Mouse (Mus musculus): Measurements from ENCODE around the gene Csn3. TPM values are rescaled to one million over a fixed set of nuclear protein-coding genes. Genes with fewer than 3 reads are reported as not detected.

The Csn3 gene
- total RNA-seq (2015; ENCODE audit: low replicate concordance) (not detected in 2 replicates), total RNA-seq (2017; ENCODE audit: low replicate concordance) (not detected in 2 replicates)

DNA sequence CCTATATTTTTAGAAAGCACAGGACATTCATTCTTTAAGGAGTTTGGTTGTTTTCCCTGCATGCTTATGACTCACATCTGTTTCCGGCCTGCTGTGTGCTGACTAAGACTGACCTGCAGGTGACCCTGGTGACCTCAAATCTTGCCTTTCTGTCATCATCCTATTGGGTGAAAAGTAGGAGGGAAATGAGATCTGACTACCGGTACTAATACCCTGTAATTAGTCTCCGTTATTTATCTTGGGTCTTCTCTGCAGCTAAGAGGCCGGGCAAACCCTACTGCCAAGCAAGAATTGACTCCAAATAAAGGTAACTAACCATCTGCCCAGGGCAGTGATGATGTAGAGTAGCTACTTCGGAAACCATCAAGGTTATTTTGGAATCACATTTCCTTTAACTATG is at the start of gene Csn3:
TSS of gene Csn3 (plus strand) at position 208 of the 400 bp plus-strand sequence.
- ATAC-seq (replicated peaks; ENCODE audit: low FRiP score, poor library complexity, severe bottlenecking): no peak

DNA sequence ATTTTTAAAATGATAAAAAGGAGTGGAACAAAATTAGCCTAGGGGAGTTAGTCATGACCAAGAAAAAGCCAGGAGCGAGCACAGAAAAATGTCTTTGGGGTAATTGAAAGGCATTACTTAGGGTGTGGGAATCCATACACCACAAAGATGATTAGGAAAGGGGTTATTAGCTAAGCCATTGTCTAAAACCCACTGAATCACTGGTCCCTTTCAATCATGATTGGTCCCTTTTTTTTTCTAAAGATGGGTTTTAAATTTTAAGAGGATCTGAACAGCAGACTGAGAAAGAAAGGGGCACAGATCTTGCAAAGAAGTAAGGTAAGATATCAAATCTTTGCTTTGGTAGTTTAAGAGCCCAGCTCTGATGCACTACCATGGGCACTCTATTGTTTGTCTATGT is 40.6 kb upstream of the Csn3 start, which contains the start of gene Odam:
TSS of gene Odam (plus strand) at position 301 of the 400 bp plus-strand sequence.
- no peak for ATAC-seq (replicated peaks; ENCODE audit: low FRiP score, poor library complexity, severe bottlenecking)

DNA sequence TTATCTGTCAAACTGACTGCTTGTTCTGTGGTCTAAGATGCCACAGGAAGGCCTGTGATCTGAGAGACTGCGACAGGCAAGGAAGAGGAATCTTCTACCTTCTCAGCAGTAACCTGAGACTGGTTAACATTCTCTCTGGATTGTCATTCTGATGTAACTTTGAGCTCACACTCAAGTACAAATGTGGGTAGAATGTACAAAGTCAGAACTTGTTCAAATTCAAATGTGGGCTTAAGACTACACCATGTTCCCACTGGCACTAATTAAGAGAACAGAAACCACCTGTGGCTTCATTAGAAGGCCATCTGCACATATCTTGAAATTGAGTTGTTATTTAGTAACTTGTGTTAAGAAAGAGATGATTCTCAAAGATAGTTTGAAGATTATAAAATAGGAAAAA is 6.2 kb downstream of the Csn3 start:
- no peak for ATAC-seq (replicated peaks; ENCODE audit: low FRiP score, poor library complexity, severe bottlenecking)

DNA sequence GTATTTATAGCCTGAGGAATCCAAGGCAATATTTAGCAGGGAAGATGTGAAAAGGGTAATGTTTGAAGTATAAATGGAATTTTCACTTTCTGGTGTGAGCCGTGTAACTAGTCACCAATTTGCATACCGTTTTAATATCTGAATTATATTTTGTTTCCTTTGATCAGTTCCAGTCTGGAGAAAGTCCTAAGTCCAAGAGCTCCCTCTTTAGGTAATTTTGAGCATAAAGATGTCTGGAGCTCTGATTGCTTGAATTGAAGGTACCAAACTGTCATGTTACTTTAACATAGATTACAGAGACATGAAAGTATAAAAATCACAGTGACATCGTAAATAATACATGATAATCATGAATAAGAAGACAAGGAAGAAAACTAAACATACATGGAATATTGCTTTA is 15.4 kb downstream of the Csn3 start:
- ATAC-seq (replicated peaks; ENCODE audit: low FRiP score, poor library complexity, severe bottlenecking): no peak

DNA sequence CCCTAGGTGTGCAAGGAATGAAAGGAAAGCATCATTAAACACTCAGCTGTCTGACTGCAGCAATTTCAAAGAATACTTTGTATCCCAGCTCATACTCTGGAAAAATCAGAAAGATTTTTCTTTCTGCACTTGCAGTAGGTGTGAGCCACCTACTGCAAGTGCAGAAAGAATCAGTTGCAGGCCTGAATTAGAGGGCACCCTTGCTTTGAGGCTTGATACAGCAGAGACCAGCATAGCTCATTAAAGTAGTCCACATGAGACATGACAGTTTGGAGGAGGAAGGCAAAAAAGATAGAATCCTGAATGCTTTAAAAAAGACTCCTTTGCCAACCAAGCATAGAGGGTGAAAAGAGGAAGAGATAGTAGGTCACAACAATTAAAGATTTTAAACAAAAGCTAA is 17.1 kb downstream of the Csn3 start:
- no peak for ATAC-seq (replicated peaks; ENCODE audit: low FRiP score, poor library complexity, severe bottlenecking)

DNA sequence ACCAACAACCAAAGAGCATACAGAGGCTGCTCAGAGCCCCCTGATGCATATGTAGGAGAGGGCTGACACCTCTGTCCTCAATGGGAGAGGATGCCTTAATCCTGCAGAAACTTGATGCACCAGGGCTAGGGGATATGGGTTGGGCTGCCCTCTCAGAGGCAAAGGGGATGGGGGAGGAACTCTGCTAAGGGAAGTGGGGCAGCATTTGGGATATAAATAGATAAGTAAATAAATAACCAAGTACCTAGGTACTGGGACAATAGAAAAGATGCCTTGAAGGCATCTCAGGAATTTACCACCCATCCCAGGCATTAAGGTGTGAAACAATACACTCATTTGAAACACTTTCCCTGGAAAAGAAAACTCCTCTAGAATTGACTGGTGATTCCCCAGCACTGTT is 26.5 kb downstream of the Csn3 start:
- ATAC-seq (replicated peaks; ENCODE audit: low FRiP score, poor library complexity, severe bottlenecking): no peak

DNA sequence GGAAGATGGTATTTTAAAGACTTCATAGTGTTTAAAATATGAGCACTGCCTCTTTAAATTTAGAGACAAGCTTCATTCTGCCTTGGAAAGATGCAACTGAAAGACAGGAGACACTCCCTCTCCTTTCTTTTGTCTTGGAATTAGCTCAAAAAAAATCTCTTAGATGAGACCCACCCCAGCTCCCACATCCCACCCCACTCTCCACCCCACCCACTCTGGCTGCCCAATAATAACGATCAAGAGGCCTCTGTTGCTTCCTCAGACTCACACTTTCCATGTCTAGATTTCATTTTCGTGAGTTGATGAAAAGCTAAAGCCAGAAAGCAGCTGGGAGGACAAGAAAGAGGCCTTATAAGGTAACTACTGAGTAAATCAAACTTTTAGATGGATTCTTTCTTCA is 43.8 kb downstream of the Csn3 start, which contains the start of the genes 2310003L06Rik and Gm28434:
TSS of gene 2310003L06Rik (plus strand) at position 259 of the 400 bp plus-strand sequence.
TSS of gene Gm28434 (plus strand) at position 317 of the 400 bp plus-strand sequence.
- ATAC-seq (replicated peaks; ENCODE audit: low FRiP score, poor library complexity, severe bottlenecking): no peak

DNA sequence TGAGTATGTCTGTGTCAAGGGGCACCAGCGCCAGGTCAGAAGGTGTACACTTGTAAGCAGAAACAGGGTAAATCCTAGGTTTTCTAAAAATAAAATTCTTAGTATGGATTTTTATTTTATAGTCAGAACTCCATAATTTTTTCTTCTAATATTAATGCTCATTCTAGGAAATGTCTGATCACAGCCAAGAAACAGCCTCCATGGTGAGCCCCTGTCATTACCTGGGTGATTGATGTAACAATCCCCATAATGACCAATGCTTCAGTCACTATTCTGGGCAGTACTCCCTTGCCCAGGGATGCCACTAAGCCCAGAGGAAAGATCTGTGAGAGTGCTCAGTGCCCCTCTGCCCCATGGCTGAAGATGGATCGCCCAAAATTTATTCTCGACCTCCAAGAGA is 53.8 kb downstream of the Csn3 start, which contains the start of gene Cabs1:
TSS of gene Cabs1 (plus strand) at position 301 of the 400 bp plus-strand sequence.
- no peak for ATAC-seq (replicated peaks; ENCODE audit: low FRiP score, poor library complexity, severe bottlenecking)

Other genes starting within 250 kb of the Csn3 start
- not detected in 2 replicates for gene Csn2, start 225.9 kb upstream of the Csn3 start, total RNA-seq (2015; ENCODE audit: low replicate concordance)
- gene Csn2, start 225.9 kb upstream of the Csn3 start, total RNA-seq (2017; ENCODE audit: low replicate concordance): not detected in 2 replicates
- not detected in 2 replicates for gene Csn1s2a, start 151.0 kb upstream of the Csn3 start, total RNA-seq (2015; ENCODE audit: low replicate concordance)
- not detected in 2 replicates for gene Csn1s2a, start 151.0 kb upstream of the Csn3 start, total RNA-seq (2017; ENCODE audit: low replicate concordance)
- gene Csn1s2b, start 117.5 kb upstream of the Csn3 start, total RNA-seq (2015; ENCODE audit: low replicate concordance): not detected in 2 replicates
- not detected in 2 replicates for gene Csn1s2b, start 117.5 kb upstream of the Csn3 start, total RNA-seq (2017; ENCODE audit: low replicate concordance)
- gene Prr27, start 99.9 kb upstream of the Csn3 start, total RNA-seq (2015; ENCODE audit: low replicate concordance): not detected in 2 replicates
- gene Prr27, start 99.9 kb upstream of the Csn3 start, total RNA-seq (2017; ENCODE audit: low replicate concordance): not detected in 2 replicates
- gene Odam, start 40.5 kb upstream of the Csn3 start, total RNA-seq (2015; ENCODE audit: low replicate concordance): not detected in 2 replicates
- not detected in 2 replicates for gene Odam, start 40.5 kb upstream of the Csn3 start, total RNA-seq (2017; ENCODE audit: low replicate concordance)
- not detected in 2 replicates for gene 2310003L06Rik, start 43.9 kb downstream of the Csn3 start, total RNA-seq (2015; ENCODE audit: low replicate concordance)
- not detected in 2 replicates for gene 2310003L06Rik, start 43.9 kb downstream of the Csn3 start, total RNA-seq (2017; ENCODE audit: low replicate concordance)
- gene Gm28434, start 43.9 kb downstream of the Csn3 start, total RNA-seq (2015; ENCODE audit: low replicate concordance): not detected in 2 replicates
- gene Gm28434, start 43.9 kb downstream of the Csn3 start, total RNA-seq (2017; ENCODE audit: low replicate concordance): not detected in 2 replicates
- not detected in 2 replicates for gene Cabs1, start 53.9 kb downstream of the Csn3 start, total RNA-seq (2015; ENCODE audit: low replicate concordance)
- not detected in 2 replicates for gene Cabs1, start 53.9 kb downstream of the Csn3 start, total RNA-seq (2017; ENCODE audit: low replicate concordance)
- not detected in 2 replicates for gene Smr3a, start 77.0 kb downstream of the Csn3 start, total RNA-seq (2015; ENCODE audit: low replicate concordance)
- gene Smr3a, start 77.0 kb downstream of the Csn3 start, total RNA-seq (2017; ENCODE audit: low replicate concordance): not detected in 2 replicates
- not detected in 2 replicates for gene Smr2, start 161.0 kb downstream of the Csn3 start, total RNA-seq (2015; ENCODE audit: low replicate concordance)
- not detected in 2 replicates for gene Smr2, start 161.0 kb downstream of the Csn3 start, total RNA-seq (2017; ENCODE audit: low replicate concordance)
- gene Gm11116, start 186.0 kb downstream of the Csn3 start, total RNA-seq (2015; ENCODE audit: low replicate concordance): not detected in 2 replicates
- gene Gm11116, start 186.0 kb downstream of the Csn3 start, total RNA-seq (2017; ENCODE audit: low replicate concordance): not detected in 2 replicates
- not detected in 2 replicates for gene Gm11115, start 228.5 kb downstream of the Csn3 start, total RNA-seq (2015; ENCODE audit: low replicate concordance)
- not detected in 2 replicates for gene Gm11115, start 228.5 kb downstream of the Csn3 start, total RNA-seq (2017; ENCODE audit: low replicate concordance)